Mouse (Mus musculus) layer of hippocampus, adult 8-10 months (tissue): ENCODE data around the gene Gm4881. TPM values are rescaled to one million over a fixed set of nuclear protein-coding genes. Genes with fewer than 3 reads are reported as not detected.
"Not testable (repeated sequence)": the region's sequence is repeated elsewhere in the genome, so short reads cannot be mapped to it uniquely, and the experiment has no call there.

Experiments
- DNase-seq, 2 experiments: peaks; one replicate each; pipeline ENCODE4 v3.0.0; 2022; ENCODE audit warnings: low spot score in 2 of 2
- total RNA-seq, 4 experiments: library from RNA; stranded (reverse); gene quantifications; 2 replicates each; pipeline ENCODE4 v1.2.4; 2022

Gene Gm4881
- total RNA-seq, 4 experiments from 2014 or later, result not detected

DNA sequence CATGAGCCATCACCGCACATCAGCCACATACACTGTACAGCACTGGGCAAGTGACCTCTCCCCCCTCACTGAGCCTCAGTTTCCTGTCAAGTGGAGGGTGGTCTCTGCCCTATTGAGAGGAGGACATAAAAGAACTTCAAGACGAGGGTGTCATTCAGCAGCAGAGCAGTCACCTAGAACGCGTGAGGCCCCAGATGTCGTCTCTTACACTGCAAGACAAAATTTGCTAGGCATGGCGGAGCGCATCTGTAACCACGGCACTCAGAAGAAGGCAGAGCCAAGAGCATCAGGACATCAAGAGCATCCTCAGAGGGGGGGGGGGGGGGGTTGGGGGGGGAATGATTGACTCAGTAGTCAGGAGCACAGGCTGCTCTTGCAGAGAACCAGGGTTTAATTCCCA is 48.0 kb downstream of the Gm4881 start:
- no peak for DNase-seq

- DNase-seq, result not testable (repeated sequence)
These were observed 48.5 kb downstream of the Gm4881 start for GRCm38 (mm10) chr7:24895749-24896148.

GRCm38 (mm10) chr7:24892125-24892583 is 52.1 kb downstream of the Gm4881 start:
- DNase-seq, result no peak

DNA sequence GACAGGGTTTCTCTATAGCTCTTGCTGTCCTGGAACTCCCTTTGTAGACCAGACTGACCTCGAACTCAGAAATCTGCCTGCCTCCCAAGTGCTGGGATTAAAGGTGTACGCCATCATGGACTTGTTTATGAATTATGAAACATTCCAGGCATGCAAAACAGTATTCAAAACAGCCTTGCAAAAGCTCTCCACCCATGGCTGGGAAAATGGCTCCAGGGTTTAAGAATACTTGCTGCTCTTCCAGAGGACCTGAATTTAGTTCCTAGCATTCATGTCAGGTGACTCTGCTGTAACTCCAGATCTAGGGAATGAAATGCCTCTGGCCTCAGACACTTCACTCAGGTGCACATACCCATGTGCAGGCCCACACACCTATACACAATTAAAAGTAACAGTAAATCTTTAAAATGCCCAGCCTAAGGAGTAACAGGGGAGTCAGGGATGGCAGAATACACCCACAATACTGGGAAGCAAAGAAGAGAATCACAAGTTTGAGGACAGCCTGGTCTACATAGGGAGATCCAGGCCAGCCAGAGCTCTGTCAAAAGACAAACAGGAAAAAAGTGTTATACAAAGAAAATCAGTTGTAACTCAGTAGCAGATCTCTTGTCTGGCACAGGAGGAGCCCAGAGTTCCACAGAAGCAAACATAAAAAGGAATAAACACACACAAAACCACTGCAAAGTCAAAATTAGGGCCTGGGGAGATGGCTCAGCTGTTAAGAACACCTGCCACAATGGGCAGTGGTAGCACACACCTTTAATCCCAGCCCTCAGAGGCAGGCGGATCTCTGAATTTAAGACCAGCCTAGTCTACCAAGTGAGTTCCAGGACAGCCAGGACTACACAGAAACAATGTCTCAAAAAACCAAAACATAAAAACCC is 52.8 kb downstream of the Gm4881 start:
- no peak for DNase-seq

- DNase-seq, result peak; percentile 39 to 69
These were observed 53.7 kb downstream of the Gm4881 start for GRCm38 (mm10) chr7:24890281-24891216.

- no peak for DNase-seq
These were observed 54.7 kb downstream of the Gm4881 start for GRCm38 (mm10) chr7:24889431-24890220.

- DNase-seq, result no peak
These were observed 57.2 kb downstream of the Gm4881 start for GRCm38 (mm10) chr7:24887096-24887495.

GRCm38 (mm10) chr7:24886308-24886633 is 58.0 kb downstream of the Gm4881 start:
- no peak for DNase-seq

GRCm38 (mm10) chr7:24885468-24886307 is 58.6 kb downstream of the Gm4881 start:
- DNase-seq, result no peak

GRCm38 (mm10) chr7:24884693-24885291 is 59.5 kb downstream of the Gm4881 start:
- DNase-seq, result no peak

DNA sequence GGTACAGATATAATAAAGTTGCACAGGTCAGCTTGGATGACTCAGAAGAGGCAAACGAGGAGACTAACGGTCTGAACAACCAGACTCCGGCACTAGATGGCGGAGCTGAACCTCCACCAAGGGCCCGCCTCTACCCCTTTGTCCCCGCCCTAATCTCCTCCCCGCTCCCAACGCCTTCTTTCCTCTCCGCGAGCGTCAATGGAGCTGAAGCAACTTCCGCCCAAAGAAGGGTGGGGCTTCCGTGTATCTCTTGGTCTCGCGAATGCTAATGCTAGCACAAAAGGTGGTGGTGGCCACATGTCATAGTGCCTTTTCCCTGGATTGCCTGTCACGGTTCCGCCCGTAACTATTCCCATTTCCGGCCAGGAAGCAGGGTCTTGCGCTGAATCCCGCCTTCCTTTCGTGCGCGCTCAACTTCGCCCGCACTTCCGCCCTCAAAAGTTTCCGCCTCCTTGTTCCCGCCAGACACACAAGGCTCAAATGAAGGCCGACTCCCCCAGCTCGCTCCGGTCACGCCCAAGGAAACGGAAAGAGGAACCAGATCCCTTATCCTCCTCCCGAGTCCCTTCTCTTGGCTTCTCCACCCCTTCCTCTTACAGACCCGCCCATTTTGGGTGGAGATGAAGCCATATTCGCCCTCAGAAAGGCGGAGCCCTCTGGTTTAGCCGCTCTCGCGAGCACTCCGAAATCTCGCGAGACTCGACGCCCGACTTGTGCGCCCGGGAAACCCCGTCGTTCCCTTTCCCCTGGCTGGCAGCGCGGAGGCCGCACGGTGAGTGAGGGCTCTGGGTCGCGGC is 60.2 kb downstream of the Gm4881 start, which contains the start of gene Rps19:
Gene Rps19 (plus strand): TSS at position 476 of the 797 bp plus-strand sequence.
- DNase-seq, result peak; percentile 98 to 99

DNA sequence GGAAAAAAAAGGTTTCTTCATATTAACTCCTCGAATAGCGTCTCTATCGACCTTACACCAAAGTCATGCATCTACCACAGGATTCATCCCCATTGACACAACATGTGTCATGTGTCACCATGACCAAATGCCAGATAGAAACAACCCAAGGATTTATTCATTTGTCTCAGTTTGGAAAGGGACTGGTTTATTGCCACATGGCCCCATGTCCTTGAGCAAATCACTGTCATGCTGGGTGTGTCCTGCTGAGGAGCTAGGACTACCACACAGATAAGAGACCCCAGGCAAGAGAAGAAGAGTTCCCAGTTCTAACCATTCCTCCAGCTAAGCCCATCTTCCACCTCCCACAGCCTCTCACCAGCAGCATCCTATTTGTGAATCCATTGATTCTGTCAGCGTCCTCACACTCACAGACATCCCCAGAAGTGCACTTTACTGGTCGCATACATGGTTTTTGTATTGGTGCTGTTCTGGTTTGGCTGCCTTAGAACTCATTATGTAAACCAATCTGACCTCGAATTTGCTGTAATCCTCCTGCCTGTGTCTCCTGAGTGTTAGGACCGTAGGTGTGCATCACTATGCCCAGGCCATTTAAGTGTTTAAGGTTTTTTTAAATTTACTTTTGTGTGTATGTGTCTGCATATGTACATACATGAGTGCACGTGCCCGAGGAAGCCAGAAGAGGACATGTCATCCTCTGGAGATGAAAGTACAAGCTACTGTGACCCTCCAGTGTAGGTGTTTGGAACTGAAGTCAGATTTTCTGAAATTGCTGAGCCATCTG is 61.7 kb downstream of the Gm4881 start:
- no peak for DNase-seq

DNA sequence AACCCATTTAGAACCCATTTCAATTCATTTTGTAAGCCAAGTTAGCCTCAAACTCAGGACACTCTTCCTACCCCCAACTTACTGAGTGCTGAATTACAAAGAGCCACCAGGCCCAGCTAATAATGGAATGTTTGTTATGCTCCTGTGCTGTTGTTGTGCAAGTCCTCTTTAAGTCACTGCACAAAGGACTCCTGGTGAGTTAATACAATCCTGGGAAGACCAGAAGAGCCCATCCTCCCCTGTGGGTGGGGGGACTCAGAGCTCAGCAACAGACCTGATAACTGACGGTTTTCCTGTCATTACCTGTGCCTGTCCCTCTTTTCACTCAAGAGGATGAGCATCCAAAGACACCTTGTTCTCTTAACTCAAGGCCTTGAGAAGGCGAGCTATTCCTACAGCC is 64.7 kb downstream of the Gm4881 start:
- DNase-seq, result no peak

DNA sequence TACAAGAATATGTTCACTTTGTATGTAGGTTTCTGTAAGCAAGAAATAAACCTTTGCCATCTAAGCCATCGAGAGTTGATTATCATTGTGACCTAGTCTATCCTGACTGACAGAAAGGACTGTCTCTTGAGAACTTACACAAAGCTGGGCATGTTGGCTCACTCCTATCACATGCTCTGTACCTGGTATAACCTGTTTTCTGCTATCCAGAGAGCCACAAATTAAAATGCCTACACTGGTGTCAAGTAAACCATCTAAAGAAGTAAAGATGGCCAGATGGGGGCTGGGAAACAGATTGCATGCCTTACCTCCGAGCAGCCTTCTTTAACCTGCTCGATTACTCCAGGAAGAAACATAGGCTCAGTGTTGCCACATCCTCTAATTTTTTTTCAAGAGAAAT is 66.7 kb downstream of the Gm4881 start:
- no peak for DNase-seq
